Mouse (Mus musculus) hindbrain, embryonic 11.5 days (tissue): ENCODE measurements at regions not wholly inside any gene's neighbourhood (a gene's known extent, or its start where the extent isn't known, plus 50 kb on each side); places are given as distances from the start of the nearest gene placed in this dataset.
A peak's percentile ranks its signal among the peaks of the same experiment; 100 is the strongest.

Source experiments
- ATAC-seq: fragments of 200-750 bp; cut with Nextera tagmentation; 2 replicates; pipeline ENCODE4 v1.8.0; 2017; ENCODE audit warnings: mild to moderate bottlenecking, moderate TSS enrichment, moderate library complexity; ENCODE audit not compliant: low FRiP score
- DNase-seq: peaks from one replicate; pipeline ENCODE4 v3.0.0-alpha.2; 2015; ENCODE audit warnings: low spot score
- H3K27ac ChIP-seq: fragments of 300-500 bp; sonication (generic); 2 replicates; pipeline ENCODE4 v1.5.1; 2014; ENCODE audit warnings: mild to moderate bottlenecking, low read depth, low read length
- H3K27me3 ChIP-seq: fragments of 300-500 bp; sonication (generic); 2 replicates; pipeline ENCODE4 v1.6.1; 2014; ENCODE audit warnings: mild to moderate bottlenecking, low read length, moderate library complexity, mixed read lengths; ENCODE audit not compliant: control insufficient read depth, insufficient read depth
- H3K36me3 ChIP-seq: fragments of 300-500 bp; sonication (generic); 2 replicates; pipeline ENCODE4 v1.6.1; 2014; ENCODE audit warnings: mild to moderate bottlenecking, low read length, moderate library complexity, mixed read lengths; ENCODE audit not compliant: control insufficient read depth, insufficient read depth
- H3K4me1 ChIP-seq: fragments of 300-500 bp; sonication (generic); replicated peaks from 2 replicates; pipeline ENCODE4 v1.6.1; 2014; ENCODE audit warnings: low read length, mixed read lengths; ENCODE audit not compliant: control insufficient read depth, insufficient read depth
- H3K4me2 ChIP-seq: fragments of 300-500 bp; sonication (generic); replicated peaks from 2 replicates; pipeline ENCODE4 v1.6.1; 2014; ENCODE audit warnings: mild to moderate bottlenecking, low read depth, low read length
- H3K4me3 ChIP-seq: fragments of 300-500 bp; sonication (generic); 2 replicates; pipeline ENCODE4 v1.5.1; 2014; ENCODE audit warnings: low read depth, low read length
- H3K9ac ChIP-seq: fragments of 300-500 bp; sonication (generic); 2 replicates; pipeline ENCODE4 v1.6.1; 2014; ENCODE audit warnings: low read depth, low read length
- H3K9me3 ChIP-seq: fragments of 300-500 bp; sonication (generic); 2 replicates; pipeline ENCODE4 v1.6.1; 2016; ENCODE audit warnings: low read length; ENCODE audit not compliant: control insufficient read depth
- WGBS: fragments of 180-500 bp; shearing (Covaris S2); extraction: QIAGEN DNeasy Blood & Tissue Kit; methylation state at CpG from one replicate; pipeline ENCODE4 v1.1.7; 2014; 5-methylcytosine and 5-hydroxymethylcytosine counted together

- ATAC-seq (no peak), DNase-seq (no peak)
- 78% methylated on average over 3 of the region's 3 CpGs for WGBS
- Histone ChIP-seq H3K27me3 (no peaks in the 10 kb centered on the region), H3K9me3 (no peaks in the 10 kb centered on the region), H3K4me3 (no peak overlapping the region), H3K27ac (no peak overlapping the region), H3K36me3 (no peaks in the 10 kb centered on the region), H3K4me1 (no peaks in the 10 kb centered on the region), H3K4me2 (no peak overlapping the region), H3K9ac (no peak overlapping the region)
These were observed 55.8 kb upstream of the Cpm start for GRCm38 (mm10) chr10:117573596-117573850.

- 49% methylated on average over 13 of the region's 13 CpGs for WGBS
These were observed 56.3 kb upstream of the Cpm start for GRCm38 (mm10) chr10:117572746-117573595.

GRCm38 (mm10) chr10:117571891-117572573 is 57.3 kb upstream of the Cpm start:
- Histone ChIP-seq H3K4me1 (no peaks in the 10 kb centered on the region), H3K36me3 (no peaks in the 10 kb centered on the region), H3K27ac (no peak overlapping the region), H3K4me3 (peak overlapping the region; percentile 29), H3K4me2 (peak overlapping the region; percentile 58), H3K9ac (no peak overlapping the region), H3K27me3 (no peaks in the 10 kb centered on the region), H3K9me3 (no peaks in the 10 kb centered on the region)
- ATAC-seq (no peak), DNase-seq (no peak)
- WGBS, result 16% methylated on average over 9 of the region's 9 CpGs

More at GRCm38 (mm10) chr10:117572746-117573595, 56.3 kb upstream of the Cpm start:
- Histone ChIP-seq H3K9me3 (no peaks in the 10 kb centered on the region), H3K36me3 (no peaks in the 10 kb centered on the region), H3K9ac (no peak overlapping the region), H3K4me2 (no peak overlapping the region), H3K4me1 (no peaks in the 10 kb centered on the region), H3K4me3 (no peak overlapping the region), H3K27ac (no peak overlapping the region), H3K27me3 (no peaks in the 10 kb centered on the region)
- DNase-seq, result no peak
- no peak for ATAC-seq

- Histone ChIP-seq H3K9me3 (no peaks in the 10 kb centered on the region), H3K4me3 (peak overlapping the region; percentile 29), H3K27me3 (no peaks in the 10 kb centered on the region), H3K4me2 (peak overlapping the region; percentile 58), H3K9ac (0 out of 2 replicates have a peak overlapping the region, but pooled peaks have one; percentile 3), H3K27ac (no peak overlapping the region), H3K36me3 (no peaks in the 10 kb centered on the region), H3K4me1 (no peaks in the 10 kb centered on the region)
- DNase-seq (peak; percentile 63), ATAC-seq (no peak)
- WGBS, result 2% methylated on average over 27 of the region's 27 CpGs
These were observed 58.1 kb upstream of the Cpm start for GRCm38 (mm10) chr10:117570971-117571861.

GRCm38 (mm10) chr10:117570091-117570970 is 59.0 kb upstream of the Cpm start:
- Histone ChIP-seq H3K4me3 (no peak overlapping the region), H3K4me2 (peak overlapping the region; percentile 58; the same call in 1 of the 2 replicates), H3K9ac (no peak overlapping the region), H3K4me1 (no peaks in the 10 kb centered on the region), H3K27ac (no peak overlapping the region), H3K9me3 (no peaks in the 10 kb centered on the region), H3K36me3 (no peaks in the 10 kb centered on the region), H3K27me3 (no peaks in the 10 kb centered on the region)
- ATAC-seq (no peak), DNase-seq (no peak)
- 56% methylated on average over 8 of the region's 8 CpGs for WGBS

GRCm38 (mm10) chr10:117569301-117570079 is 59.8 kb upstream of the Cpm start:
- Histone ChIP-seq H3K9me3 (no peaks in the 10 kb centered on the region), H3K4me1 (no peaks in the 10 kb centered on the region), H3K4me3 (no peak overlapping the region), H3K27me3 (no peaks in the 10 kb centered on the region), H3K9ac (no peak overlapping the region), H3K4me2 (no peak overlapping the region), H3K36me3 (no peaks in the 10 kb centered on the region), H3K27ac (no peak overlapping the region)
- ATAC-seq, result no peak
- no peak for DNase-seq
- 78% methylated on average over 11 of the region's 11 CpGs for WGBS

- Histone ChIP-seq H3K4me2 (no peak overlapping the region), H3K9me3 (no peaks in the 10 kb centered on the region), H3K4me1 (no peaks in the 10 kb centered on the region), H3K27me3 (no peaks in the 10 kb centered on the region), H3K36me3 (no peaks in the 10 kb centered on the region), H3K4me3 (no peak overlapping the region), H3K9ac (no peak overlapping the region), H3K27ac (no peak overlapping the region)
- whole genome bisulfite sequencing, result 92% methylated on average over 13 of the region's 13 CpGs
- no peak for DNase-seq
- ATAC-seq, result no peak
These were observed 60.6 kb upstream of the Cpm start for GRCm38 (mm10) chr10:117568472-117569300.
